Mouse (Mus musculus): ENCODE data around the gene Tuba1a.
"Not testable (repeated sequence)": the region's sequence is repeated elsewhere in the genome, so short reads cannot be mapped to it uniquely, and the experiment has no call there.

Tuba1a gene

GRCm38 (mm10) chr15:98923031-98923537, 30.4 kb downstream of the Tuba1a start:
- no peak for DNase-seq (ENCODE audit: low spot score)

GRCm38 (mm10) chr15:98922581-98922980, 30.9 kb downstream of the Tuba1a start:
- peak; percentile 26 for DNase-seq (ENCODE audit: low spot score)

GRCm38 (mm10) chr15:98921510-98921909, 32.0 kb downstream of the Tuba1a start:
- DNase-seq (ENCODE audit: low spot score): no peak

GRCm38 (mm10) chr15:98918499-98918895, 35.0 kb downstream of the Tuba1a start:
- not testable (repeated sequence) for DNase-seq (ENCODE audit: low spot score)

GRCm38 (mm10) chr15:98917538-98918498, 35.7 kb downstream of the Tuba1a start, which contains the start of gene Lmbr1l:
Lmbr1l (minus strand) TSS chr15:98918231.
- DNase-seq (ENCODE audit: low spot score): peak; percentile 99

GRCm38 (mm10) chr15:98917091-98917490, 36.4 kb downstream of the Tuba1a start:
- DNase-seq (ENCODE audit: low spot score): no peak

GRCm38 (mm10) chr15:98916016-98916415, 37.5 kb downstream of the Tuba1a start:
- no peak for DNase-seq (ENCODE audit: low spot score)

GRCm38 (mm10) chr15:98914903-98915302, 38.6 kb downstream of the Tuba1a start:
- no peak for DNase-seq (ENCODE audit: low spot score)

GRCm38 (mm10) chr15:98904692-98905091, 48.8 kb downstream of the Tuba1a start:
- peak; percentile 82 for DNase-seq (ENCODE audit: low spot score)

- DNase-seq (ENCODE audit: low spot score): no peak
Measured at GRCm38 (mm10) chr15:98902600-98902999, 50.9 kb downstream of the Tuba1a start.

GRCm38 (mm10) chr15:98901530-98901929, 52.0 kb downstream of the Tuba1a start:
- no peak for DNase-seq (ENCODE audit: low spot score)
